Mouse (Mus musculus): ENCODE results near the gene Filip1.
A peak's percentile ranks its signal among the peaks of the same experiment; 100 is the strongest.

Filip1 gene

GRCm38 (mm10) chr9:79910166-79910565 lies 102.5 kb downstream of the Filip1 start:
- DNase-seq (ENCODE audit: extremely low spot score) = no peak

DNA sequence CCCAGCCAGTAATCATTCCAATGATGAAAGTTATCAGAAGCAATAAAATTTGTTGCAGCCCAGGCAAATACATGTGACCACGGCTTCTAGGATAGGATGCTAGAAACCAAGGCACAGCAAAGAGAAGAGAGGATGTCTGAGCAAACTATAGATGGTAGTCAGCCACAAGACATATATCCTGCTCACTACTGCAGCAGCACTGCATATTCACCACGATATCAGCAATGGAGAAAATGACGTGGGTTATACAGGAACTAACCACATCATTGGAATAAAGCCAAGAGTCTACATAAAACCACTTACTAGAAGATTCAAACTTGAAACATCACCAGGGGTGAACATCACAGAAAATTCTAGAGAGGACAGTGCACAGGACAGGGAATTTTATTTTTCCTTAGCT lies 113.8 kb downstream of the Filip1 start:
- no peak for DNase-seq (ENCODE audit: extremely low spot score)

DNA sequence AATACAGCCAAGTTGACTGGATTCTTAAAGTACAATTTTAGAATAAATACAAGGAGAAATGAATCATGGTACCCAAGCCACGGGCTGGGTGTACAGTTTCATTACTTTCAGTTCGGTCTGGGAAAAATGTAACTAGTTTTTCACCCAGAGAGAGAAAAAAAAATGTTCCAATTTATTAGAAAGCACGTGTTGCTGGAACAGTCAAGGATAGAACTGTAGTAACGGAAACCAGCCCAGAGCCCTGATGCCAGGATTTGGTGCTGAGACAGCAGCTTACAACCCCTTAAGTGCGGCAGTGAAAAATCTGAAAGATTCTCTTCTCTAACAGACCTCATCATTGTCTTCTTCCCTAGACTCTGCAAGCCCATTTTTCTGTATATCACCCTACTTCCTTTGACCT lies 118.0 kb downstream of the Filip1 start:
- DNase-seq (ENCODE audit: extremely low spot score) = no peak

GRCm38 (mm10) chr9:79893841-79894612 lies 118.6 kb downstream of the Filip1 start:
- DNase-seq (ENCODE audit: extremely low spot score) = no peak

DNA sequence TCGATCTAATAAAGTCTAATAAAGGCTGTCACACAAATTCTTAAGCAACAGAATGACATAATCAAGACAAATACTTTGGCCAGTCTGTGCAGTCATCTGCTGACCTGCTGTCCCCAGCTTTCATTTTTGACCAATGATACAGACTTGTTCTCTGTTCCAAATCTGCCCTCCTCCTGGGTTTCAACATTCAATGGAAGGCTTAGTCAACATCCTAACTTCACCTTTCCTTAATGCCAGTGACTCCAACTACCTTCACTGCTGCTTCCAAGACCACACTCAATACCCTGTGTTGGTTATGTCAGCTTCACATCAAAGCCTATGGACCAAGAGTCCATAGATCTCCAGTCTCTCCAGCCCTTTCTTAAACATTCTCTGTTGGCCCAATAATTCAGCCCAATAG lies 120.5 kb downstream of the Filip1 start:
- no peak for DNase-seq (ENCODE audit: extremely low spot score)

DNA sequence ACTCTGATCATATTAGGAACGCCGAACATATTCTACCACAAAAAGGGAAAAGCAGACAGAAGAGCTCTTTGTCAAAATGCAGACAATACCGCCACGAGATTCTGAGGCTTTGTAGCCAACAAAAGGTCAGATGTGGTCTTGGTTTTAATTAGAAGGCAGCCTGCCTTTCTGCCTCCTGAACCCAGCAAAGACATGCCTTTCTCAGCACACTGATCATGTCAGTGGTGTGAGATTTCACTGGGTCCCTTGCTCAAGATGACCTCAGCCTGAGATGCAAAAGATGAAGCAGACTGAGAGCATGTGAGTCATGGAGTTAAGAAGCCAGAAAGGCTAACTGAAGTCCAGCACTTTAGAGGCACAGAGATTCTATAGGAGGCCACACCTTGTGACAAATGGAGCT lies 122.2 kb downstream of the Filip1 start:
- no peak for DNase-seq (ENCODE audit: extremely low spot score)

- DNase-seq (ENCODE audit: extremely low spot score) = no peak
Observed at GRCm38 (mm10) chr9:79889132-79889531, 123.5 kb downstream of the Filip1 start.

DNA sequence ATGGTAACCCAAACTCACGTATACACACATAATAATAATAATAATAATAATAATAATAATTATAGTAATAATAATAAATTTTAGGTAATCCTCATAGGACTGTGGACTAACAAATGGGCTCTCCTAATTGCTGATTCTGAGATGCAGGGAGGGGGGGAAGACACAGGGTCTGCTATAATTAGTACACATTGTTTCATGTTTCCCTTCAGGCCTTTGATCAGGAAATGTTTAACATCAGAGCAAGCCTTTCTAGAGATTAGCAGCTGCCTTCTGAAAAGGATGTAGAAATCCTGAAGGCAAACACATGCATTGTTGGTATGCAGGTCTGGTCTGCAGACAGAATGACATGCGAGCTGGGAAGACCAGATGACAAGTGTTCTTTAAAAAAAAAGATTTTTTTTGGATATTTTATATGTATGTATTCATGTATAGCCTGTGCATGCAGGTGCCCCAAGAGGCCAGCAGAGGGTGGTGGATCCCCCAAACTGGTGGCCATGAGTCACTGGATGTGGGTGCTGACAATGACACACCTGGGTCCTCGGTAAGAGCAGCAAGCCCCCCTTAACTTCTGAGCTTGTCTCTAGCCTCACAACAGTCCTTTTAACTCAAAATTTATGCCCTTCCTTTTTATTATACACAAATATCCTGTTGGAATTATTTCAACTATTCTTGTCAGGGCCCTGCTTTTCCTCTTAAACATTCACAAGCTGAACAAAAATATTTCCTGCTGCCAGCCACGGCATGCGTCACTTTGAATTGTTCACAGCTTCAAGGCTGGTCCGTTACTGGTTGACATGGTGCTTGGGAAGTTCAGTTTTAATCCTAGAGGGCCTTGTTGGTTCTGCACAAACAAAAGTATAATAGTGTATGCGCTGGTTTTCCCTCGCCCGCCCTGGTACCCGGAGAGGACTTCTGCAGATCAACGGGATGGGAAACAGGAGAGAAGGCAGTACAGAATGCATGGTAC lies 127.1 kb downstream of the Filip1 start:
- no peak for DNase-seq (ENCODE audit: extremely low spot score)

GRCm38 (mm10) chr9:79883139-79883538 lies 129.5 kb downstream of the Filip1 start:
- DNase-seq (ENCODE audit: extremely low spot score) = no peak

DNA sequence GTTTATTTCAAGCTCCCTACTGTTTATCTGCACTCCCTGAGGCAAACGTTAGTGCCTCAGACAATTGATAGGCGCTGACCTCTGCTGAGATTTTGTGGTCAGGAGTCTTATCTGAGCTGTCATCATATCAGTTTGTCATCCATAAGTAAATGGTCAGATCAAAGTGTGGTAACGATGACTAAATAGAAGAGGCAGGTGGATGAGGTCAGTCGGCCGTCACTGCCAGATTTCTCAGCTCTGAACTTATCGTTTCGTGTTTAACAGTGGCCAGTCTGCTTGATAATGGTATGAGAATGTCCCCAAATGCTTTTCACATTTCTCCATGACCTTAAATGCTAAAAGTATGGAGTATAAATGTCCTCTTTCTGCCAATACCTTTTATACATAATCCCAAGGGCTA lies 132.6 kb downstream of the Filip1 start:
- DNase-seq (ENCODE audit: extremely low spot score) = no peak

DNA sequence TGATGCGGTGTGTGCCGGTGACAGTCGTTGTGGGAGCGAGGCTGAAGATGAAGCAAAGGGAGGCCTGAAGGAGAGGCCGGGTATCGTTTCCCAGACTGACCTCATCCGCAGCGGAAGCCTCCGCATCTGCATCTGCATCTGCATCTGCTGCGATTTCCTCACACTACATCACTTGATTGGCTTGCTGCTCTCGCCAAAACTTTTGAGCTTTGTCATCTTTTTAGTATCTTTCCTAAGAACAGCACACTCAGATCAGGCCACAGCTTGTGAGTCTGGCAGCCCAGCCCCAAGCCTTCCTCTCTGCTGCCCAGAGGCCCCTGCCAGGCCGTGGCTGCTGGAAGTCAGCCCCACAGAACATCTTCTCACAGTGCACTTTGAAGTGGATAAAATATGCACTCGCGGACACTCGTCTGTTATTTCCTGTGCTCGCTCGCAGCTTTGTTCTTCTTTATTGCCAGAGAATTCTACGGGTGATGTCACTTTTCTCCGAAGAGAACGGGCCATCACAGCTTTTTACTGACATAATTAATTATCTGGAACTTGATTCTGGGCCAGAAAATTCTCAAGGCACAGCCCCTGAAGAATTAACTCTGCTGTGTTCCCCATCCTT lies 137.0 kb downstream of the Filip1 start:
- DNase-seq (ENCODE audit: extremely low spot score) = peak; percentile 21

DNA sequence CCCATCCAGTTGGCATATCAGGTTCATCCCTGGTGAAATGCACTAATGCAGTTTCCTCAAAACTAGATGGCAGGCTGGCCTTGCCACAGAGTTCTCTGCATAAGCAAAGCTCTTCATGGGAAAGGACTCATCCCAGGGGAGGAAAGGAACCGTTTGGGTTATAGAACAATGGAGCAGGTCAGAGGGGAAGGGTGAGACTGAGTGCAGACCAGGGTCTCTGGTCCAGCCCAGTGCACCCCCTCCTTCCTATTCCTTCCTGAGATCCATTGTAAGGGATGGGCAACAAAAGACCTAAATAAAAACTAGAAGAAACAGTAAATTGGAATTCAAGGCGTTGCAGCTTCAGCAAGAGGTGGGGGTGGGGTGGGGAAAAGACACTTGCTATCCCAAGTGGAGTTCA lies 140.1 kb downstream of the Filip1 start:
- peak; percentile 48 for DNase-seq (ENCODE audit: extremely low spot score)

DNA sequence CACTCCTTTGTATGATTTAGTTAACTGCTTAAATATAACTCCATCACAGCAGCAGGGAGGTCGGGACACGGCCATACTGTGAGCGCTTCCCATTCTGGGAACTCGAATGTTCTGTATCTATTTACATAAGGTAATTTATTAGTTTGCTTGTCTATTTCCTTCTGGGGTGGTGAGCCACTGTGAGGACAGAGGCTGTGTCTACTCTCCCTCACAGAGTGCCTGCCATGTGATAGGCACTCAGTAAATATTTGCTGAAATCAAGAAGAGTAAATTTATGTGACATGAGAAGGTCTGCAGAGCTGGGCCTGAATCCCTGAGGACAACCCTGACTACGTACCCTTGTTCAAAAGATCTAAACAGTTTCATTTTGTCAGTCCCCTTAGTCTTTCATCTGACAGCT lies 143.1 kb downstream of the Filip1 start:
- DNase-seq (ENCODE audit: extremely low spot score) = no peak

DNA sequence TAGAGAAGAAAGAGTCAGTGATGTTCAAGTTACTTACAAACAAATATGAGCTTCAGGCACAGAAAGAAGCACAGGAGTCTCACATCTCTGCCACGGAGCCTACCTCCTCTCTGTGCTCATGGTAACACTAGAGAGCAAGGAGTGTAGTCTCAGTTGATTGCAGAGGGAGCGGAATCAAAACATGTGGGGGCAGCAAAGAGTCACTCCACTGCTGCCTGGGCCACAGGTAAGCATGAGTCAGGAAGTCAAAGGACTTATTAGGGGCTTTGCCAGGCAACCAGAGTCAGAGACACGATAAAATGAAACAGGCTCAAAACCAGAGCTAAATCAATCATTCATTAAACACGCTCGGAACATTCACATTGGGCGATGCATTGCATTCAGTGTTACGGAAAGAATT lies 146.7 kb downstream of the Filip1 start:
- DNase-seq (ENCODE audit: extremely low spot score) = no peak

GRCm38 (mm10) chr9:79862544-79862943 lies 150.1 kb downstream of the Filip1 start:
- no peak for DNase-seq (ENCODE audit: extremely low spot score)

- no peak for DNase-seq (ENCODE audit: extremely low spot score)
Observed at GRCm38 (mm10) chr9:79847099-79847498, 165.6 kb downstream of the Filip1 start.

DNA sequence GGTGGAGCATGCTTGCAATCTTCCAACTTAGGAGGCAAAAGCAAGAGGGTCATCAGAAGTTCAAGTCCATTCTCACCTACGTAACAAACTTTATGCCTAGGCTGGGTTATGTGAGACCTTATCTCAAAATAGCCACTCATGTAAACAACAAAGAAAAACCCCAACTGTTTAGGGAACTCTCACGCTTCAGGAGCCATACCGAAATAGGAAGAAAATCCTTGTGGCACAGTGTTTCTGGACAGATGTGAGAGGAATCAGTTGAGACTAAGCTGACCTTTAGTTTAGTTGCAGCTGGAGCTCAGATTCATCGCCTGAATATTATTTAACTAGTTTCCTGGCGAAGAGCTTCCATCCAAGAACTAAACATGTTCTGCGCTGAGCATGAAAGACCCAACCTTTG lies 170.0 kb downstream of the Filip1 start:
- no peak for DNase-seq (ENCODE audit: extremely low spot score)

DNA sequence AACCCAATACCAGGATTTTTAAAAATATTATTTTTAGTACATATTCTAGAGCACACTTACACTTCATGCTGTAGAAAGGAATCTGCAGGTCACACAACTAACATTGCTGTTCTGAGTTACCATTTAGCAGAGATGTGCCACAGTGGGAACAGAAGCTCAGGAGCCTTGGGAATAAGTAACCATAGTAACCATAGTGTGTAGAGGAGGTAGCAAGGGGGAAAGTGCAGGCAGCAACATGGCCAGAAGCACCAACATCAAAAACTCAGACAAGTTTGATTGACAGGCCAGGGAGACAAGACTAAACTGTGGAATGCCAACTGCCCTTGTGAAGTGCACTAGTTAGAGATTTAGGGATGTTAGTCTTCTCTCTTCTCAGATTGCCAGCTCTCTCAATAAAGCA lies 170.6 kb downstream of the Filip1 start:
- DNase-seq (ENCODE audit: extremely low spot score) = no peak

GRCm38 (mm10) chr9:79831294-79831693 lies 181.4 kb downstream of the Filip1 start:
- DNase-seq (ENCODE audit: extremely low spot score) = no peak

- no peak for DNase-seq (ENCODE audit: extremely low spot score)
Observed at GRCm38 (mm10) chr9:79830874-79831273, 181.8 kb downstream of the Filip1 start.

DNA sequence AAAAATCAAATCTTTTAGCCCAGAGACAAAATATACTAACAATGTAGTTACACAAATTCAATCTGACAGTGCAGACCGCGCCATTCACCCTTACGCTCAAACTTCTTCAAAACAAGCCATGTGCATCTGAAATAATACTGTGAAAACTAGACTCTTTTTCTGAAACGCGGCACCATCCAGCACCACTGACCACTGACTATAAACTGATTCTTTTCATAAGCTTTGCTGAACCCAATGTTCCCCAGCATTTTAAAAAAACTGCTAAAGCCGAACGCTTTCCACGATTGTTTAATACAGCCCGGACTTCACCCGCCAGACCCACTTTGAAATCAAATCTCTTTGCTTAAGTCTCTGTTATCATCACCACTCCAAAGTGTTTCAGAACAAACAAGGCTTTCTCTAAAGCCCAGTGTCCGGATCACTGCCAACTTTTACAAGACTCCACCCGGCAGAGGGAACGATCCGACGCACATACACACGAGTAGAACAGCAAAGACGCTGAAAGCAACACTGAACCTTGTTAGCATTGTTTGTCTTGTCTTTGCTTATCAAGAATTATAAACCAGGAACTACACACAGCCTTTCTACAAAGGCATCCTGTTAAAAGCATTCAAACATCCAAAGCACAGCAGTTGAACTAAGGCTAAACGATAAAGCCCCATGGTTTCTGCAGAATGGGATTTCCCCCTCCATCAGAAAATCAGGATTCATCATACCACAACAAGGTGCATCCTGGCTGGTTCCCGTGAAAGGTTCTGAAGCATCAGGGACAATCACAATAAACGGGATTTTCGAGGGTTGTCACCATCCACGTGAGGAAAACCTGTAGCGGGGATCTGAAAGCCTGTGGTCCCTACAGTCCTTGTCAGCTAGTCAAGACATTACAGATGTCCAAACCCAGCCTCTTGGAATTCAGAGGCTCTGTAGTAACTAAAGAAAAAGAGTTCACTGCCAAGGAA lies 182.5 kb downstream of the Filip1 start:
- DNase-seq (ENCODE audit: extremely low spot score) = no peak
